Mouse (Mus musculus): Measurements from ENCODE around the gene Mest.

Mest gene

GRCm38 (mm10) chr6:30703977-30704602 is 19.3 kb upstream of the Mest start:
- in situ Hi-C loops (cut with MseI, MboI): no loop called here

GRCm38 (mm10) chr6:30709115-30709514 is 14.2 kb upstream of the Mest start:
- in situ Hi-C loops (cut with MseI, MboI): no loop called here

GRCm38 (mm10) chr6:30710371-30711364 is 12.7 kb upstream of the Mest start:
- in situ Hi-C loops (cut with MseI, MboI): no loop called here

GRCm38 (mm10) chr6:30711365-30711763 is 12.0 kb upstream of the Mest start:
- in situ Hi-C loops (cut with MseI, MboI): no loop called here

- in situ Hi-C loops (cut with MseI, MboI): no loop called here
Observed at GRCm38 (mm10) chr6:30712484-30712883, 10.9 kb upstream of the Mest start.

- in situ Hi-C loops (cut with MseI, MboI): no loop called here
Observed at GRCm38 (mm10) chr6:30713455-30713854, 9.9 kb upstream of the Mest start.

GRCm38 (mm10) chr6:30713896-30714295 is 9.5 kb upstream of the Mest start:
- in situ Hi-C loops (cut with MseI, MboI): no loop called here

GRCm38 (mm10) chr6:30714891-30715471 is 8.4 kb upstream of the Mest start:
- in situ Hi-C loops (cut with MseI, MboI): no loop called here

GRCm38 (mm10) chr6:30716796-30717195 is 6.6 kb upstream of the Mest start:
- in situ Hi-C loops (cut with MseI, MboI): no loop called here

- in situ Hi-C loops (cut with MseI, MboI): no loop called here
Observed at GRCm38 (mm10) chr6:30722385-30723164, 772 bp upstream of the Mest start.

GRCm38 (mm10) chr6:30730301-30730971 is 7.1 kb downstream of the Mest start:
- in situ Hi-C loops (cut with MseI, MboI): no loop called here

- in situ Hi-C loops (cut with MseI, MboI): no loop called here
Observed at GRCm38 (mm10) chr6:30732571-30733130, 9.3 kb downstream of the Mest start.

- in situ Hi-C loops (cut with MseI, MboI): no loop called here
Observed at GRCm38 (mm10) chr6:30734465-30734864, 11.1 kb downstream of the Mest start.

GRCm38 (mm10) chr6:30734988-30735727 is 11.8 kb downstream of the Mest start:
- in situ Hi-C loops (cut with MseI, MboI): no loop called here

- in situ Hi-C loops (cut with MseI, MboI): no loop called here
Observed at GRCm38 (mm10) chr6:30735728-30736371, 12.5 kb downstream of the Mest start.

- in situ Hi-C loops (cut with MseI, MboI): no loop called here
Observed at GRCm38 (mm10) chr6:30736372-30736762, 13.0 kb downstream of the Mest start.

GRCm38 (mm10) chr6:30736864-30737547 is 13.7 kb downstream of the Mest start:
- in situ Hi-C loops (cut with MseI, MboI): no loop called here

- in situ Hi-C loops (cut with MseI, MboI): no loop called here
Observed at GRCm38 (mm10) chr6:30737548-30738463, 14.5 kb downstream of the Mest start.
